Mouse (Mus musculus): Measurements from ENCODE around the gene Iqce.

DNA sequence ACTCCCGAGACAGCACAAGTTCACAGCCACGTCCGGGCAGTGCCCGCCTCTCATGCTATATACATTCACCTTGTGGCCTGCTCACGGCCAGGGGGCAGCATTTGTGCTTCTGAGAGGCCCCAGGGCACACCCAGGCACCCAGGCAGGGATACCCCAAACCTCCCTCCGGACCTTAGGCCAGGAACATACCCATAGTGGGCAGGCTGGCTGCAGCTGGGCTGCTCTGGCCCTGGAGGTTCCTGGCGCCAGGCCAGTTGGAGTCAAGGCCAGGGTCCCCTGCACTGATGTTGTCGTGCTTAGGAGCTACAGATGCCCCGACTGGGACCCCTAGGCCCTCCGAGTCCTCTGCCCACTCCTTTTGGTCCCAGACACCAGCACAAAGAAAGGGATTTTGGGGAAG is 80.7 kb downstream of the Iqce start:
- TF ChIP-seq USF1 (IDR thresholded peaks at IDR 0.05; ENCODE audit: low read depth) (no peak), POLR2A (IDR thresholded peaks at IDR 0.05; ENCODE audit: insufficient read length, low read depth) (no peak), MAX (IDR thresholded peaks at IDR 0.05; ENCODE audit: low read depth) (no peak), MYOG (IDR thresholded peaks at IDR 0.05; ENCODE audit: control insufficient read depth in 1 of 3, insufficient read depth in 1 of 3, insufficient read length in 2 of 3, low read depth in 2 of 3) (no peak), TCF3 (IDR thresholded peaks at IDR 0.05; ENCODE audit: insufficient read length, low read depth) (no peak), POLR2AphosphoS2 (IDR thresholded peaks at IDR 0.05; ENCODE audit: insufficient read length, low read depth) (no peak), TCF12 (IDR thresholded peaks at IDR 0.05; ENCODE audit: insufficient read depth, poor library complexity, severe bottlenecking) (no peak), E2F4 (IDR thresholded peaks at IDR 0.05; ENCODE audit: insufficient read depth) (no peak), CEBPB (IDR thresholded peaks at IDR 0.05; ENCODE audit: insufficient read depth, poor library complexity, severe bottlenecking) (no peak), MYOD1 (IDR thresholded peaks at IDR 0.05; ENCODE audit: control insufficient read depth in 1 of 3, insufficient read length in 2 of 3, low read depth in 2 of 3) (no peak)
